Mouse (Mus musculus): ENCODE measurements around the gene Btg2.

The Btg2 gene

GRCm38 (mm10) chr1:134099516-134100235 is 20.8 kb upstream of the Btg2 start:
- in situ Hi-C loops (cut with MboI; ENCODE audit: unreplicated experiment in 2 of 2): loop anchor here (10.0 to 25.0 kb wide), 3 partner anchors 385 to 1062 kb away; partner anchors contain the start of genes Arl8a (in 1 of the 2), Mdm4 (in 1 of the 2), Pik3c2b (in 1 of the 2) and Ptpn7 (in 1 of the 2)

- in situ Hi-C loops (cut with MboI; ENCODE audit: unreplicated experiment in 2 of 2): loop anchor here in 1 of 2 experiments (25.0 kb wide), 2 partner anchors 1038 to 1062 kb away; partner anchors contain the start of genes Arl8a, Mdm4, Pik3c2b and Ptpn7
Measured at GRCm38 (mm10) chr1:134098726-134099515, 20.0 kb upstream of the Btg2 start.

- in situ Hi-C loops (cut with MboI; ENCODE audit: unreplicated experiment in 2 of 2): loop anchor here in 1 of 2 experiments (25.0 kb wide), 2 partner anchors 1039 to 1061 kb away; partner anchors contain the start of genes Arl8a, Mdm4, Pik3c2b and Ptpn7
Measured at GRCm38 (mm10) chr1:134097956-134098725, 19.2 kb upstream of the Btg2 start.

DNA sequence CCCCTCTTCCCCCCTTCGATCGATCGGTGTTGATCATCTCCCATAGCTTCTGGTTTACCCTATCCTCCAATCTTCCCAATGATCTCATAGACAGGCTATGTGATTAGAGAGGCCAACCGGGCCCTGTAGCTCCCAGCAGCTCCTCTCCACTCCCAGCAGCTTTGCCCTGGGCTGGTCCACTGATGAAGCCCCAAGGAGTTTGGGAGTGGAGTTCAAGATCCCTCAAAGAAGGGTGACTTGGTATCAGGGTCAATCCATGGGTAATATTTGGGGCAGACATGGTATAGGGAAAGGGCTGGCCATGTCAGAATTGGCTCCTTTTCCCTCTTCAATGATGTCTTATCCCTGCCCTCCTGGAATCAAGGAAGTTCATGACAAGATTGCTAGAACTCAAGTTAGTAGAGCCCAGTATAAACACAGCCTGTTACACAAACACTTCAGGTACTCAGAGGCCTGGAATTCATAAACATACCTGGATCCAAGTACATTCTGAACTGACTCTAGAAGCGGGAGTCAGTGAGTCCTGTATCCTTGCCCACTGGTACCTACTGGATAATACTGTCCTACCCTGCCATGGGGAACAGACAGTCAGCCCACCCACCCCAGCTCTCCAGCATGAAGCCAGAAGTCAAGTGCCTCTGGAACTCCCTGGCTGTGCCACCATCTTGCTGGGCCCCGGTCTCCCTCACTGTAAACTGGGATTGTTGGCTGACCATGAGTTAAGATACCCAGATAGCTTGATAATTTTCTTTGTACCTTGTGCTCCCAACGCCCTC is 18.3 kb upstream of the Btg2 start:
- in situ Hi-C loops (cut with MboI; ENCODE audit: unreplicated experiment in 2 of 2): loop anchor here in 1 of 2 experiments (25.0 kb wide), 2 partner anchors 1040 to 1060 kb away; partner anchors contain the start of genes Arl8a, Mdm4, Pik3c2b and Ptpn7

- in situ Hi-C loops (cut with MboI; ENCODE audit: unreplicated experiment in 2 of 2): loop anchor here in 1 of 2 experiments (25.0 kb wide), 2 partner anchors 1041 to 1059 kb away; partner anchors contain the start of genes Arl8a, Mdm4, Pik3c2b and Ptpn7
Measured at GRCm38 (mm10) chr1:134096264-134096934, 17.5 kb upstream of the Btg2 start.

- in situ Hi-C loops (cut with MboI; ENCODE audit: unreplicated experiment in 2 of 2): loop anchor here in 1 of 2 experiments (25.0 kb wide), 2 partner anchors 1042 to 1058 kb away; partner anchors contain the start of genes Arl8a, Mdm4, Pik3c2b and Ptpn7
Measured at GRCm38 (mm10) chr1:134095721-134096120, 16.8 kb upstream of the Btg2 start.

DNA sequence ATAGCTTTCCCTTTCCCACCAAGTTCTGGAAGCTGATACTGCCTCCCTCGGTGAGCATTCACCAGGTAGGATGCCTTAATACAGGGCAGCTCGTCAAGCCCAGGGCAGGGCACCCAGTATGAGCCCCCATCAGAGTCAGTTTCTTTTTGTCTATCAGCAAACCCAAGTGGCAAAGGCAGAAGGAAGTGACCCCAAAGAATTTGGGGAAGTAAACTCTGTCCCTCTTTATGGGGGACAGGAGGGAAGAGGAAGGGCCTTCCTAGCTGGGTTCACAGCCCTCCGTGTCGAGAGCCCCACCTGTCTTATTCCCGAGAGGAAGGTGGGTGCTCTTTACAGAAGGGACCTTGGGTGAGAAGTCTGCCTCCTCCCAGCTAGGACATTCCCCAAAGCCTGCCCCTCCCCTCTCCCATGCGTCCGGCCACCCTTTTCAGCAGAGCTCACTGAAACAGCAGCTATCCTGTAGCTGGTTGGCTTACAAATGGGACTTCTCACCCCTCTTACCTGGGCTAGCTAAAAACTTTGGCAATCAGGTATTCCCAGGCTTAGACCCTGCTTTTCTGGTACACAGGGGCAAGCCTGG is 16.2 kb upstream of the Btg2 start:
- in situ Hi-C loops (cut with MboI; ENCODE audit: unreplicated experiment in 2 of 2): loop anchor here in 1 of 2 experiments (25.0 kb wide), 2 partner anchors 1042 to 1058 kb away; partner anchors contain the start of genes Arl8a, Mdm4, Pik3c2b and Ptpn7

DNA sequence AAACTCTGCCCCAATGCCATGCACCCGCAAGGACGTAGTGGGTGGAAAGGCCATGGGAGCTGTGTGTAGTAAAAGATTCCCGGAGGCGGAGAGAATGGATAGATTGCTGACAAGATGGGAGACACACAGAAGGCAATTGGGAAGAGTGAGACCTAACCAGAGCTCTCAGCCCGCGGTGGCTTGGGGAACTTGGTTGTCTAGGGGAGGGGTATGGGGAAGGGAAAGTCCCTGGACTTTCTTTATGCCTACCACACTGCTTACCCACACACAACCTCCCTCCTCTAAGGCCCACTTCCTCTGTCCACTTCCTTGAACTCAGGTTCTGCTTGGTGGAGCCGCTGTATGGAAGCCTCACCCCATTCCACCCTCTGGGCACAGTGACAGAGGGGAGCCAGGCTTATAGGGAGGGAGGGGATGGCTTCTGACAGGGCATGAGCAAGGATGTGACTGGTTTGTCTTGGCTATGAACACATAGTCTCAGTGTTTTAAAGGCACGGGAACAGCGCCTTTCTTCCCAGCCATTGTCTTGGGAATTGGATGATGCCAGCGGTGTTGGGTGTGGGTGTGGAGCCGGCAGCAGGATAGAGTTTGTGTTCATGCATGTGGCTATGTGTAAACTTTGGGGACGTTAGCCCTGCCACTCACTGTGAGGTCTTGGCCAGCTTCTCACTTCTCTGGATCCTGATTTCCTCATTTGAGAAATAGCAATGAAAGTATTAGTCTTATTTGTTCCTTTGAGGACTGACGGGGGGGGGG is 15.0 kb upstream of the Btg2 start:
- in situ Hi-C loops (cut with MboI; ENCODE audit: unreplicated experiment in 2 of 2): loop anchor here in 1 of 2 experiments (25.0 kb wide), 2 partner anchors 1043 to 1057 kb away; partner anchors contain the start of genes Arl8a, Mdm4, Pik3c2b and Ptpn7

- in situ Hi-C loops (cut with MboI; ENCODE audit: unreplicated experiment in 2 of 2): loop anchor here in 1 of 2 experiments (25.0 kb wide), 2 partner anchors 1044 to 1056 kb away; partner anchors contain the start of genes Arl8a, Mdm4, Pik3c2b and Ptpn7
Measured at GRCm38 (mm10) chr1:134092852-134093770, 14.2 kb upstream of the Btg2 start.

- in situ Hi-C loops (cut with MboI; ENCODE audit: unreplicated experiment in 2 of 2): loop anchor here in 1 of 2 experiments (25.0 kb wide), 2 partner anchors 1045 to 1055 kb away; partner anchors contain the start of genes Arl8a, Mdm4, Pik3c2b and Ptpn7
Measured at GRCm38 (mm10) chr1:134092368-134092767, 13.4 kb upstream of the Btg2 start.

GRCm38 (mm10) chr1:134091851-134092250 is 12.9 kb upstream of the Btg2 start:
- in situ Hi-C loops (cut with MboI; ENCODE audit: unreplicated experiment in 2 of 2): loop anchor here in 1 of 2 experiments (25.0 kb wide), 2 partner anchors 1045 to 1055 kb away; partner anchors contain the start of genes Arl8a, Mdm4, Pik3c2b and Ptpn7

DNA sequence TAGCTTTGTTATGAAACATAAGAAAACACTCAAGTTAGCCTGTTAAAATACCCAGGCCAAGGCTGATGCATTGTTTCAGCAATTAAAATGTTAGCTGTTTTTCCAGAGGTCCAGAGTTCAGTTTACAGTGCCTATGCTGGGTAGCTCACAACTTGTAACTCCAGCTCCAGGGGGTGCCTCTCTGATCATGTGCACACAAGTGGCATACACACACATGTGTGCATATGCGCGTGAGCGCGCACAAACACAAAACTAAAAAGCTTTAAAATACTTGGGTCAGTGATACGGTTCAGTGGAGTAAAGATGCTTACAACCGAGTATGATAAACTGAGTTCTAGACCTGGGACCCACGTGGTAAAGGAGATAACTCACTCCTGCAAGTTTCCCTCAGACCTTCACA is 10.2 kb upstream of the Btg2 start:
- in situ Hi-C loops (cut with MboI; ENCODE audit: unreplicated experiment in 2 of 2): loop anchor here in 1 of 2 experiments (25.0 kb wide), 2 partner anchors 1048 to 1052 kb away; partner anchors contain the start of genes Arl8a, Mdm4, Pik3c2b and Ptpn7

DNA sequence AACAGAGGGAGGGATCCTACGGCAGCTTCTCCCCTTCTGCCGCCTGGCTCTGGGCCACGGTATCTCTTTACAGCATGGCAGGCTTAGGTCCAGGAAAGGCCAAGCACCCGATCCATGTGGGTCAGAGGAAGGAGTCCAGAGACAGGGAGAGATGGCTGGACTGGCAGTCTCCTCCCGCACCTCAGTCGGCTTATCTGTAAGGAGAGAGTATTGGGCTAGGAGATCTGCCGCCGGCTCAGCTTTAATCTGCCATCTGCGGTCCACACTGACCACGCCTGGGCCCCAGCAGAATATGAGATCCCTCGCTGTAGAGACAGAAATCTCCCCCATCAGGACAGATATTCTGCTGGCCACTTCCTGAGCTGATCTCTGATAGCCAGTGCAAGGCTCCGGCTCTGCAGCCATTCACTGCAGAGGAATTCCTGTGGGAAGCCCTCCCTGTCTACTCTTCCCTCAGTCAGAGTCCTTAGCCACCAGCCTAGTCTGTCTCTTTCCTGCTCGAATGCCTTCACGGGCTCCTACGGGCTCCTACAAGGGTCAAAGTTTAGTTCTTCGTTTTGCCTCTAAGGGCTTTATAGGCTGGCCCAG is 8.0 kb upstream of the Btg2 start:
- in situ Hi-C loops (cut with MboI; ENCODE audit: unreplicated experiment in 2 of 2): loop anchor here in 1 of 2 experiments (25.0 kb wide), 2 partner anchors 1050 kb away; partner anchors contain the start of genes Arl8a, Mdm4, Pik3c2b and Ptpn7

DNA sequence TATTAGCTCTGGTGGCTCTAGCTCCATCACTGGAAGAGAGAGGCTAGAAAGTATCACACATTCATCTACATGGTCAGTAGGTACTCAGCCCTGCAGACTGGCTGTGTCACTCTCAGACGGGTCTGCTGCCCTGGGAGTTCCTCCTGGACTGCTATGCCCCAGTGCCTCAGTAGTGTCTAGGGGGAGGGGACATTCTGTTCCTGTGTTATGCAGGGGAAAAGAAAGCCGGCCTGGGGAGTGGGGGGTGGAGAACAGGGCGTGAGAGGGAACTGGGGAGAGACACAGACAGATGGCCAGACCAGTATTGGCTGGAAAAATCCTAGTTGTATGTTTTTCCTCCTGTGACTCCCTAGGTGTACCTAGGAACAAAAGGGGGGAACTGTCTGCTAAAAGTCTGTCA is 7.1 kb upstream of the Btg2 start:
- in situ Hi-C loops (cut with MboI; ENCODE audit: unreplicated experiment in 2 of 2): loop anchor here in 1 of 2 experiments (25.0 kb wide), 2 partner anchors 1049 to 1051 kb away; partner anchors contain the start of genes Arl8a, Mdm4, Pik3c2b and Ptpn7

GRCm38 (mm10) chr1:134084128-134084527 is 5.2 kb upstream of the Btg2 start:
- in situ Hi-C loops (cut with MboI; ENCODE audit: unreplicated experiment in 2 of 2): loop anchor here in 1 of 2 experiments (25.0 kb wide), 2 partner anchors 1047 to 1053 kb away; partner anchors contain the start of genes Arl8a, Mdm4, Pik3c2b and Ptpn7
